Mouse (Mus musculus) intestine, postnatal 0 days (tissue): Measurements from ENCODE around the gene Dctpp1. TPM values are rescaled to one million over a fixed set of nuclear protein-coding genes. Genes with fewer than 3 reads are reported as not detected.

ENCODE experiments used
- ATAC-seq: fragments of 200-750 bp; cut with Nextera tagmentation; 2 replicates; pipeline ENCODE4 v1.8.0; 2017; ENCODE audit warnings: mild to moderate bottlenecking, moderate TSS enrichment, moderate library complexity
- H3K27ac ChIP-seq: fragments of 300-500 bp; sonication (generic); 2 replicates; pipeline ENCODE4 v1.5.1; 2014; ENCODE audit warnings: mild to moderate bottlenecking, low read depth, low read length, moderate library complexity
- H3K27me3 ChIP-seq: fragments of 300-500 bp; sonication (generic); replicated peaks from 2 replicates; pipeline ENCODE4 v1.6.1; 2014; ENCODE audit warnings: low read length, mixed read lengths; ENCODE audit not compliant: control insufficient read depth, insufficient read depth
- H3K36me3 ChIP-seq: fragments of 300-500 bp; sonication (generic); 2 replicates; pipeline ENCODE4 v1.6.1; 2014; ENCODE audit warnings: mild to moderate bottlenecking, moderate library complexity; ENCODE audit not compliant: control insufficient read depth, insufficient read depth
- H3K4me1 ChIP-seq: fragments of 300-500 bp; sonication (generic); replicated peaks from 2 replicates; pipeline ENCODE4 v1.6.1; 2014; ENCODE audit warnings: antibody characterized with exemption, low read length, mixed read lengths; ENCODE audit not compliant: control insufficient read depth, insufficient read depth
- H3K4me2 ChIP-seq: fragments of 300-500 bp; sonication (generic); replicated peaks from 2 replicates; pipeline ENCODE4 v1.6.1; 2014; ENCODE audit warnings: low read depth, mild to moderate bottlenecking, moderate library complexity
- H3K4me3 ChIP-seq: fragments of 300-500 bp; sonication (generic); 2 replicates; pipeline ENCODE4 v1.5.1; 2014; ENCODE audit warnings: low read depth, low read length
- H3K9ac ChIP-seq: fragments of 300-500 bp; sonication (generic); 2 replicates; pipeline ENCODE4 v1.6.1; 2014; ENCODE audit warnings: mild to moderate bottlenecking, low read depth, low read length
- H3K9me3 ChIP-seq: fragments of 300-500 bp; sonication (generic); 2 replicates; pipeline ENCODE4 v1.6.1; 2016; ENCODE audit warnings: mixed run types; ENCODE audit not compliant: control insufficient read depth
- CTCF ChIP-seq: sonication (generic); IDR thresholded peaks from 2 replicates; pipeline ENCODE4 v1.5.1; 2016; ENCODE audit warnings: low read depth, mild to moderate bottlenecking, control low read depth, antibody characterized with exemption, moderate library complexity
- WGBS: fragments of 180-500 bp; shearing (Covaris S2); extraction: QIAGEN DNeasy Blood & Tissue Kit; methylation state at CpG from one replicate; pipeline ENCODE4 v1.1.7; 2014; 5-methylcytosine and 5-hydroxymethylcytosine counted together
- polyA plus RNA-seq: library from polyadenylated mRNA; unstranded; fragments of >200 nt; fragmentation: Nextera tagmentation; extraction: Ambion mirVana; gene quantifications from 2 replicates; pipeline ENCODE4 v1.2.1, GENCODE M21; 2015

Gene Dctpp1
- polyA plus RNA-seq, 1 experiment from 2014 or later: 75.2 TPM

DNA sequence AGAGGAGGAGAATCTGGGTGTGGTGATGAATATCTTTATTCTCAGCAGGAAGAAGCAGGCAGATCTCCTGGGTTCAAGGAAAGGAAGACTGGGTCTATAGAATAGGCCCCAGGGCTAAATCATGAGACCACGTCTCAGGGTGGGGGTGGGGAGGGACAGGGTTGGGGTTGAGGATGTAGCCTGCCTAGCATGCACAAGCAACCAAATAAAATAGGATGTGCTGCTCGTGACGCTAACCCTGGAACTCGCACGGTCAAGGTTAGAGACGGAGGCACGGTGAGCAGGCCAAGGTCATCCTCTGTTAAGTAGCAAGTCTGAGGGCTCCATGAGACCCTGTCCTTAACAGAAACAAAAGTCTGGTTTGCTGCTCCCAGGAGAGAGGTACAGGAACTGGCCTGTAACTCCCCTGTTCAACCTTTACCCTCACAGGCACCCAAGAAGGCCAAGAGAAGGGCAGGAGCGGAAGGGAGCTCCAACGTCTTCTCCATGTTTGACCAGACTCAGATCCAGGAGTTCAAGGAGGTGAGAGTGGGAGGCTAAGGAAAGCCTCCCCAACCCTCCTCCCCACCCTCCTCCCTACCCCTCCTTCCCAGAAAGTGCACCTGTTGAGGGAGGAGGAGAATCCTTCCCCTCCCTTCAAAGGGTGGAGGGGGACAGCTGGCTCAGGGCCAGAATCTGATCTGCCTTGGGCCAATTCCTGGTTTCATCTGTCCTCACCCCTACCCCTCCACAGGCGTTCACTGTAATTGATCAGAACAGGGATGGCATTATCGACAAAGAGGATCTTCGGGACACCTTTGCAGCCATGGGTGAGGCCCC is 47.9 kb downstream of the Dctpp1 start:
- ATAC-seq: no peak
- WGBS: 92% methylated on average over 12 of the region's 12 CpGs
- no peaks in the 10 kb centered on the region for H3K9me3 ChIP-seq
- H3K9ac ChIP-seq: no peak overlapping the region
- H3K36me3 ChIP-seq: no peaks in the 10 kb centered on the region
- H3K4me1 ChIP-seq: 0 out of 2 replicates have a peak, but pooled peaks cover 3% of the 10 kb centered on the region
- no peak for TF ChIP-seq CTCF
- H3K4me3 ChIP-seq: no peak overlapping the region
- H3K27me3 ChIP-seq: no peaks in the 10 kb centered on the region
- H3K4me2 ChIP-seq: no peak overlapping the region
- H3K27ac ChIP-seq: no peak overlapping the region

DNA sequence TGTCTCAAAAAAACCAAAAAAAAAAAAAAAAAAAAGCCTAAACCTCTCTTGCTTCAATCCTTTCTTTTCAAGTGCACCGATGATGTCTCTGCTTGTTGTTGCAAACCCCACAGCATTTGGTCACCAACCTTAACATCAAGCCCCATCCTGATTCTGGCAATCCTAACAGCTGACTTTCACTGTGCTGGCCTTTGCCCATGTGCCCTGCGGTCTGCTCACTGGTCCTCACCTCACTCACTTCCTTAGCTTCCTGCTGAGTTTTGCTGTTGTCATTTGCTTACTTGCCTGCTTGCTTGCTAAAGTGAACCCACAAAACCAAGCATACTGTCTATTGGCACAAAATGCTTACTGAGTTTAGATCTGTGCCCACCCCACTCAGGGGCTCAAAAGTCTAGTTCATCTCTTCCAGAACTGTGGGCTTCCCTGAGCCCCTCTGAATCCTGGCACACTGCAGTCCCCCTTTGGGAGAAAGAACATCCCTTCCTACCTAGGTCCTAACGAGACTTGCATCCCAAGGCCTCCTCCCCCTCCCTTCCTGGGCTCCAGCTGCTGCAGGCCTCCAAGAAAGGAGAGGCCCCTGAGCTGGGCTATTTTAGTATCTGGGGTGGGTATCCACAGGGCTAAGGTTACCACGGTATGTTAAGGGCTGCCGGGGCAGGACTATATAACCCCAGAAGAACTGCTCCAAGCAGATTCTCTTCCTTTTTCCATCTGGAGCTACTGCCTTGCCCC is 49.3 kb downstream of the Dctpp1 start:
- no peak for TF ChIP-seq CTCF
- no peak for ATAC-seq
- no peak overlapping the region for H3K9ac ChIP-seq
- H3K27me3 ChIP-seq: no peaks in the 10 kb centered on the region
- 0 out of 2 replicates have a peak, but pooled peaks cover 3% of the 10 kb centered on the region for H3K4me1 ChIP-seq
- H3K9me3 ChIP-seq: no peaks in the 10 kb centered on the region
- H3K4me3 ChIP-seq: no peak overlapping the region
- H3K36me3 ChIP-seq: no peaks in the 10 kb centered on the region
- no peak overlapping the region for H3K27ac ChIP-seq
- no peak overlapping the region for H3K4me2 ChIP-seq
- WGBS: 63% methylated on average over 5 of the region's 5 CpGs

DNA sequence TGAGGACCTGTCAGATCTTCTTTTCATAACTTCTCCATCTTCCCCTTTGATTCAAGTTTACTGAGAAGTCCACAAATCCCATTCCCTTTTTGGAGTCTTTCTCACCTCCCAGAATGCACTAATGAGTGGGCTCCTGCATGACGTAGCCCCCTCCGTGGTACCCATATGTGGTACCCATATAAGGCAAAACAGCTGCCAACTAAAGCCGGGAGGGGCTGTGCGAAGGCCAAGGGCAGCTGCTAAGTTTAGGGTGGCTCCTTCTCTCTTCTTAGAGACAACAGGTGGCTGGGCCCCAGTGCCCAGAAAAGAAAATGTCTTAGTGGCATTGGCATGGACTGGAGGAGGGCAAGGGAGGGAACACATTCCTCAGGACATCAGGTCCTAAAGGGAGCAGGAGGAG is 50.2 kb downstream of the Dctpp1 start:
- H3K36me3 ChIP-seq: no peaks in the 10 kb centered on the region
- H3K9ac ChIP-seq: no peak overlapping the region
- H3K4me1 ChIP-seq: 0 out of 2 replicates have a peak, but pooled peaks cover 3% of the 10 kb centered on the region
- no peak overlapping the region for H3K4me3 ChIP-seq
- no peak overlapping the region for H3K27ac ChIP-seq
- no peak for ATAC-seq
- H3K9me3 ChIP-seq: no peaks in the 10 kb centered on the region
- H3K4me2 ChIP-seq: no peak overlapping the region
- no peak for TF ChIP-seq CTCF
- H3K27me3 ChIP-seq: no peaks in the 10 kb centered on the region
- 89% methylated on average over 4 of the region's 4 CpGs for WGBS

DNA sequence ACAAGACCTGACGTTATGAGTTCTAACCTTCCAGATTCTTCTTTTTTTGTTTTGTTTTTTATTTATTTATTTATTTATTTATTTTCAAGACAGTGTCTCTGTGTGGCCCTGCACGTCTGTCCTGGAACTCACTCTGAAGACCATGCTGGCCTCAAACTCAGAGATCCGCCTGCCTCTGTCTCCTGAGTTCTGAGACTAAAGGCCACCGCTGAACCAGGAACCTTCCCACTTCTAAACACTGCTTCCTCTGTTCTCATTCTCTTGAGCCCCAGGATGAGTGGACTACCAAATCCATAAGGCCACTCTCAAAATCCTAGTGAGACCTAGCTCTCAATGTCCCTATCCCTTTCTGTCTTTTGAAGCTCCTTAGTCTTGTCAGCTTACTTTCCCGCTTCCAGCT is 50.7 kb downstream of the Dctpp1 start:
- no peak overlapping the region for H3K27ac ChIP-seq
- WGBS: 84% methylated on average over 5 of the region's 5 CpGs

DNA sequence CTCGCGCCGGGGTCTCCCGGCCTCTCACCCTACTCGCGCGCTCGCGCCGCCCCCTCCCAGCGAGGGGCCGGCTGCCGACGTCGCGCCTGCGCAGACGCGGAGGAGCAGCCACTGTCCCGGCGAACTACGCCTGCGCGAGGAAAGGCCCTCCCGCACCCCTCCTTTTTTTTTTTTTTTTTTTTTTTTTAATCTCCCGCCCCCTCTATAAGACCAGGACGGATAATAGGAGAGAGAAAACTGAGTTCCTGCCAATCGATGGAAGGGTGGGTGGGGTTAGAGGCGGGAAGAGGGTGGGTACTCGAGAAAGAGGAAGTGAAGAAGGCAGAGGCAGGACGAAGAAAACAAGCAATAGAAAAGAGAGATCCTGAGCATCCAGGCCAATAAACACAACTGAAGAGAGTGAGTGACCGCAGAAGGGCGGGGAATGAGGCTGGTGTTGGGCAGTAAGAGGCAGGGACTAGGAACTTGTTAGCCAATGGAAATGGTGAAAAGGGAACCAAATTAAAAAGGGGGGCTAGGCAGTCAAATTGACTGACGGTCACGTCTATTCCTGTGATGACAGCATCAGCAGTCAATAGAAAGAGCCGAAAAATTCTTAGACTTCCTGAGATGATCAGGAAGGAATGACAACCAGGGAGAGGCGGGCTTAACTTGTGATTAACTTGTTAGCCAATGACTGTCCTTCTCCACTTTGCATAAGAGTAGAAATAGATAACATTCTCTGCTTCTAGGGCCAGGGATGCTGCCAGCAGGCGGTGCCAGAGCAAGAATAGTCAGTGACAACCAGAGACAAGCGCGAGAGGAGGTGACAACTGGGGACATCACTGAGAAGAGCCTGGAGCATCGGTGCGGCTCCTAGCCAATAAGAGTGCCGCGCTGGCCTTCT is 51.7 kb downstream of the Dctpp1 start, which contains the start of gene Mylpf:
Gene Mylpf (plus strand): TSS at position 338 of the 886 bp plus-strand sequence.
- peak; percentile 96 for ATAC-seq
- Histone ChIP-seq H3K9me3 (no peaks in the 10 kb centered on the region), H3K27ac (peak within 1 kb of the TSS; percentile 79), H3K27me3 (no peaks in the 10 kb centered on the region), H3K4me3 (peak within 1 kb of the TSS; percentile 77), H3K4me2 (peak within 1 kb of the TSS; percentile 93), H3K9ac (peak within 1 kb of the TSS; percentile 76), H3K4me1 (no peaks in the 10 kb centered on the region), H3K36me3 (0 out of 2 replicates have a peak, but pooled peaks cover under 1% of the 10 kb centered on the region)
- under 1% methylated on average over 43 of the region's 44 CpGs for WGBS
- TF ChIP-seq CTCF: peak; percentile 87

More for the DNA sequence above, 50.7 kb downstream of the Dctpp1 start:
- H3K36me3 ChIP-seq: no peaks in the 10 kb centered on the region
- no peak overlapping the region for H3K4me3 ChIP-seq
- H3K4me2 ChIP-seq: no peak overlapping the region; the same call in 1 of the 2 replicates
- TF ChIP-seq CTCF: no peak
- no peaks in the 10 kb centered on the region for H3K9me3 ChIP-seq
- no peak overlapping the region for H3K9ac ChIP-seq
- no peaks in the 10 kb centered on the region for H3K27me3 ChIP-seq
- H3K4me1 ChIP-seq: no peaks in the 10 kb centered on the region
- no peak for ATAC-seq
